Mouse (Mus musculus) forebrain, embryonic 11.5 days (tissue): ENCODE measurements around the gene Nck2. TPM values are rescaled to one million over a fixed set of nuclear protein-coding genes. Genes with fewer than 3 reads are reported as not detected.
A peak's percentile ranks its signal among the peaks of the same experiment; 100 is the strongest.

Source experiments
- ATAC-seq: fragments of 200-750 bp; cut with Nextera tagmentation; replicated peaks from 2 replicates; pipeline ENCODE4 v1.8.0; 2017; ENCODE audit warnings: moderate TSS enrichment; ENCODE audit not compliant: low FRiP score
- DNase-seq: peaks from one replicate; pipeline ENCODE4 v3.0.0-alpha.2; 2017; ENCODE audit warnings: low spot score
- H3K27ac ChIP-seq: fragments of 300-500 bp; sonication (generic); 2 replicates; pipeline ENCODE4 v1.5.1; 2014; ENCODE audit warnings: low read depth, low read length
- H3K27me3 ChIP-seq: fragments of 300-500 bp; sonication (generic); 2 replicates; pipeline ENCODE4 v1.6.1; 2014; ENCODE audit warnings: mild to moderate bottlenecking, low read length, mixed read lengths; ENCODE audit not compliant: control insufficient read depth, insufficient read depth
- H3K36me3 ChIP-seq: fragments of 300-500 bp; sonication (generic); 2 replicates; pipeline ENCODE4 v1.6.1; 2014; ENCODE audit warnings: mild to moderate bottlenecking, low read length, moderate library complexity, mixed read lengths; ENCODE audit not compliant: control insufficient read depth, insufficient read depth
- H3K4me1 ChIP-seq: fragments of 300-500 bp; sonication (generic); replicated peaks from 2 replicates; pipeline ENCODE4 v1.6.1; 2014; ENCODE audit warnings: low read length, mixed read lengths; ENCODE audit not compliant: control insufficient read depth, insufficient read depth
- H3K4me2 ChIP-seq: fragments of 300-500 bp; sonication (generic); 2 replicates; pipeline ENCODE4 v1.6.1; 2014; ENCODE audit warnings: low read depth, mild to moderate bottlenecking, low read length, moderate library complexity, mixed read lengths; ENCODE audit not compliant: severe bottlenecking
- H3K4me3 ChIP-seq: fragments of 300-500 bp; sonication (generic); 2 replicates; pipeline ENCODE4 v1.5.1; 2014; ENCODE audit warnings: low read depth, low read length
- H3K9ac ChIP-seq: fragments of 300-500 bp; sonication (generic); 2 replicates; pipeline ENCODE4 v1.6.1; 2014; ENCODE audit warnings: low read length
- H3K9me3 ChIP-seq: fragments of 300-500 bp; sonication (generic); 2 replicates; pipeline ENCODE4 v1.6.1; 2016; ENCODE audit warnings: low read length, mixed read lengths; ENCODE audit not compliant: control insufficient read depth
- WGBS: fragments of 180-500 bp; shearing (Covaris S2); extraction: QIAGEN DNeasy Blood & Tissue Kit; methylation state at CpG from one replicate; pipeline ENCODE4 v1.1.7; 2014; 5-methylcytosine and 5-hydroxymethylcytosine counted together
- polyA plus RNA-seq: library from polyadenylated mRNA; unstranded; fragments of >200 nt; fragmentation: Nextera tagmentation; extraction: Ambion mirVana; gene quantifications from 2 replicates; pipeline ENCODE4 v1.2.1, GENCODE M21; 2014

The Nck2 gene
- polyA plus RNA-seq, 1 experiment from 2014 or later = 37.8 TPM

DNA sequence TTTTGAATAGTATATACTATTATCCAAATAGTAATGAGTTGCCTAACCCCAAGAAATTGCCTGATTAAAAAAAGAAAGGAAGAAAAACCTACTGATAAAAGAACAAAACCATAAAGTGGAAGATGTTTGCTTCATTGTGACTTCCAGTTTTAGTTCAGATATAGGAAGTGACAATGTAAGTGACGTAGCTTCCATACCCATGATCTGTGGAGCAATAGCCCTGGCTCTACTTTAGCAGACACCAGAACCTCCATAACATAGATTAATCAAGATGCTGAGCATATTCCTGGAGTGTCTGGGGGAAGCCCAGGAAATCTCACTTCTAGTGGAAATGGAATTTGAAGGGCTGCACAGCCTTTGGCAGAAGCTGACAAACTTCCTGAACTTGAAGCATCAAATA, 144.6 kb downstream of the Nck2 start:
- ATAC-seq = no peak
- H3K4me1 ChIP-seq = no peaks in the 10 kb centered on the region
- no peaks in the 10 kb centered on the region for H3K36me3 ChIP-seq
- WGBS = 85% methylated on average over 1 of the region's 1 CpGs
- H3K9ac ChIP-seq = no peak overlapping the region
- no peak overlapping the region for H3K4me3 ChIP-seq
- DNase-seq = no peak
- H3K4me2 ChIP-seq = no peak overlapping the region
- no peaks in the 10 kb centered on the region for H3K9me3 ChIP-seq
- no peaks in the 10 kb centered on the region for H3K27me3 ChIP-seq
- no peak overlapping the region for H3K27ac ChIP-seq

DNA sequence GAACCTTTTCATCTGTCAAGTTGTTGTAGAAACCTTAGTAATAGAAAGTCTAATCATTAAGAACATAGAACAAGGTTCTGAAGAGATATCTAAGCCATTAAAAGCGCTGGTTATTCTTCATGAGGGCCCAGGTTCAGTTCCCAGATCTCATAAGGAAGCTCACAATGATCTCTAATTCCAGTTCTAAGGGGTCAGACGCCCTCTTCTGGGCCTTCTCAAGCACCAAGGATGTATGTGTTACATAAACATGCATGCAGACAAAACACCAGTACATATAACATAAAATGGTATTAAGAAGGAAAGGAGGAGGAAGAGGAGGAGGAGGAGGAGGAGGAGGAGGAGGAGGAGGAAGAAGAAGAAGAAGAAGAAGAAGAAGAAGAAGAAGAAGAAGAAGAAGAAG, 145.5 kb downstream of the Nck2 start:
- Histone ChIP-seq H3K4me1 (no peaks in the 10 kb centered on the region), H3K4me3 (no peak overlapping the region), H3K36me3 (no peaks in the 10 kb centered on the region), H3K4me2 (no peak overlapping the region), H3K9ac (no peak overlapping the region), H3K27me3 (no peaks in the 10 kb centered on the region), H3K9me3 (no peaks in the 10 kb centered on the region), H3K27ac (no peak overlapping the region)
- 57% methylated on average over 2 of the region's 2 CpGs for WGBS
- no peak for DNase-seq
- ATAC-seq = no peak

DNA sequence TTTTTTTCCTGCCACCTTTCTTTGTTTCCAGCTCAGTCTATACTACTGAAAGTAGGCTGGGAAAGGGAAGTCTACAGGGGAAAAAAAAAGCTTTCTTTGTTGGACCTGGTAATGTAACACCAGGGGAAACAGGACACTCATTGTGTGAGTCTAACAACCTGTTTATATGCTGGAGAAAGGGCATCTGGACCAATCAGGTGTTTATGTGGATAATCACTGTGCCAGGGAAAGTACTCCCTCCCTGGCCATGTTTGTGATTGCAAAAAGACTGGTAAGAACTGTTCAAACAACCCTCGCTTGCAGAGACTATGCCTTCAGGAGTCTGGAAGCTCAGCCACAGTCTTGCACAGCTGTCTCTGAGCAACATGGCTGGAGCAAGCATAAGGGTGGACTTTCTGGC, 146.3 kb downstream of the Nck2 start:
- H3K9ac ChIP-seq = no peak overlapping the region
- no peak overlapping the region for H3K4me3 ChIP-seq
- H3K4me2 ChIP-seq = no peak overlapping the region
- H3K9me3 ChIP-seq = no peaks in the 10 kb centered on the region
- no peak for ATAC-seq
- 65% methylated on average over 1 of the region's 1 CpGs for WGBS
- no peaks in the 10 kb centered on the region for H3K27me3 ChIP-seq
- DNase-seq = no peak
- H3K36me3 ChIP-seq = no peaks in the 10 kb centered on the region
- no peak overlapping the region for H3K27ac ChIP-seq
- no peaks in the 10 kb centered on the region for H3K4me1 ChIP-seq

DNA sequence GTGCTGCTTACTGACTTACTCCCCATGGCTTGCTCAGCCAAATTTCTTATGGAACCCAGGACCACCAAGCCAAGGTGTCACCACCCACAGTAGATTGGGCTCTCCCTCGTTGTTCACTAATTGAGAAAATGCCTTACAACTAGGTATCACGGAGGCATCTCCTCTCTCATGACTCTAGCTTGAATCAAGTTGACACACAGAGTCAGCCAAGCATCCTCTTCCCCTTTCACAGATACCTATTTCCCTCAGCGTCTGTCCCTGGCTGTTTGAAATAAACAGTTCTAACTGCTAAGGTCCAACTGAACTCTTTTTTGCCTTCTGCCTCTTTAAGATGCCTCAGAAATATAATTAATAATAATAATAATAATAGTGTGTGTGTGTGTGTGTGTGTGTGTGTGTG, 148.7 kb downstream of the Nck2 start:
- DNase-seq (no peak), ATAC-seq (no peak)
- Histone ChIP-seq H3K36me3 (no peaks in the 10 kb centered on the region), H3K9ac (no peak overlapping the region), H3K9me3 (no peaks in the 10 kb centered on the region), H3K27me3 (no peaks in the 10 kb centered on the region), H3K27ac (no peak overlapping the region), H3K4me2 (no peak overlapping the region), H3K4me1 (no peaks in the 10 kb centered on the region), H3K4me3 (no peak overlapping the region)
- 88% methylated on average over 3 of the region's 3 CpGs for WGBS

DNA sequence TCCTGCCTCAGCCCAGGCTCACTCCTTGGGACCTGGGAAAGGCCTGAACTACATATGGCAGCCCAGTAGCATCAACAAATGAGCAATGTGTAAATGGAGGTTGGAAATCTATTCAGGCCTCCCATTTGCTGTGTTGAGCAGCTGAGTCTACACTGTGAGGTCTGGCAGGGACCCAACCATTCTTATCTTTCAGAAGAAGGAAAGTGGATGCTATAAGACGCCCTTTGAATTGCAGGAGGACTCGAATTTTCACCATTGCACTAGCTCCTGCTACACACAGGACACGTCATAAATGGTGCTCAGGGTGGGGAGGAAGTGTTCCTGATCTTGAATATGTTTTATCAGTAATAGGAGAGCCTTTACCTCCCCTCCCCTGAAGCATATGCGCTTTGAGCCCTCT, 150.4 kb downstream of the Nck2 start:
- ATAC-seq = no peak
- no peaks in the 10 kb centered on the region for H3K27me3 ChIP-seq
- DNase-seq = no peak
- H3K9ac ChIP-seq = no peak overlapping the region
- no peak overlapping the region for H3K27ac ChIP-seq
- H3K9me3 ChIP-seq = no peaks in the 10 kb centered on the region
- no peaks in the 10 kb centered on the region for H3K4me1 ChIP-seq
- no peak overlapping the region for H3K4me3 ChIP-seq
- WGBS = 89% methylated on average over 4 of the region's 4 CpGs
- H3K4me2 ChIP-seq = no peak overlapping the region
- H3K36me3 ChIP-seq = no peaks in the 10 kb centered on the region

DNA sequence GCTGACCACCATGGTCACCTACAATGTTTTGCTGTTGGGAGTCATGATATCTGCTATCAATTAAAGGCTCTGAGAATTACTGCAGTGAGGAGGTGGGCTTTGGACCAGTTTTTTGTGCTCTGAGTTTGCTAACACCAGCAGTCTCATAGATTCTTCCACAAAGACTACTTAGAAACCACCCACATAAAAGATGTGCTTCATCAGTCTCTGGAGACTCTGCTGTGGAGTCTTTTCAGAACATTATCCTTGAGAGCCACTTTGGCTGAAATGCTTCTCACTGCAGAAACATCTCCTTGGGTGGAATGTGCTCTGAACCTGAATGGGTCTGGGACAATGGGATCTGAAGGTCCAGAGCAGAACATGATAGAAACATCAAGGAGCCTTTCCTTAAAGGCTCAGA, 153.4 kb downstream of the Nck2 start:
- no peaks in the 10 kb centered on the region for H3K4me1 ChIP-seq
- no peak for DNase-seq
- H3K27me3 ChIP-seq = no peaks in the 10 kb centered on the region
- H3K9me3 ChIP-seq = no peaks in the 10 kb centered on the region
- no peak for ATAC-seq
- H3K27ac ChIP-seq = no peak overlapping the region
- H3K4me3 ChIP-seq = no peak overlapping the region
- H3K36me3 ChIP-seq = no peaks in the 10 kb centered on the region
- no peak overlapping the region for H3K4me2 ChIP-seq
- no peak overlapping the region for H3K9ac ChIP-seq

DNA sequence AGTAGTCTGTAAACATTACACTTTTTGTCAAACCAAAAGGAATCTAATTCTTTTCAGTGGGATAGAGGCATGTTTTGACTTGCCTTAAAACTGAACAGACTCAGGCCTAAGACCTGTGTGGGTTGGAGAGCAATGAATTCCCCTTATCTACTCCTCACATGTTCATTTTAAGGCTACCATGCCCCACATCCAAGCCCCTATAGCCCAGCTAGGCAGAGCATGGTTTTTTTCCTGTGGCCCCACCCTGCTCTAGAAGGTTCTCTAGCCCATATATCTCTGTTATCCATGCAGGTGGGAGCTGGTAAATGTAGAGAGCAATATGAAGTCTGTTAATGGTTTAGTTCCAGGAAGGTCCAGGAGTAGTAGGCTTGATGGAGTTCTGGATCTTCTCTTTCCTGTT, 155.1 kb downstream of the Nck2 start:
- no peak for ATAC-seq
- Histone ChIP-seq H3K36me3 (no peaks in the 10 kb centered on the region), H3K4me3 (no peak overlapping the region), H3K27ac (no peak overlapping the region), H3K9ac (no peak overlapping the region), H3K4me1 (no peaks in the 10 kb centered on the region), H3K4me2 (no peak overlapping the region), H3K9me3 (no peaks in the 10 kb centered on the region), H3K27me3 (no peaks in the 10 kb centered on the region)
- no peak for DNase-seq

DNA sequence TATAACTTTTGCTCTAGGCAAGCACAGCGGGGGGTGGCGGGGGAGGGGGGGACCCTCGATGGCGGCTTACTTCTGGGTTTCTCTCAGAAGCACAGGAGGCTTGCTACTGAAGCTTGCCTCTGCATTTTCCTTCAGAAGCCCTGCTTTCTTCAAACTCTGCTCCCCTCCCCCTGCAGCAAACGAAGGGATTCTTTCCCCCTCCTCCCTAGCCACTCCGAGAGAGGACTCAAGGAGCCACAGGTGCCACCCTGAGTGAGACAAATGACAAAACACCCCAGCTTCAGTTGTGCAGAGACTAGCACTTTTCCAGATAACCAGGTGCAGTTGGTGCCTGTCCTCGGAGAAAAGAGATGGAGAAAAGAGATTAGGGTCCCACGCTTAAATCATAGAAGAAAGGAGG, 156.7 kb downstream of the Nck2 start:
- no peaks in the 10 kb centered on the region for H3K27me3 ChIP-seq
- H3K4me3 ChIP-seq = no peak overlapping the region
- H3K36me3 ChIP-seq = no peaks in the 10 kb centered on the region
- H3K4me2 ChIP-seq = no peak overlapping the region
- H3K4me1 ChIP-seq = no peaks in the 10 kb centered on the region
- H3K9ac ChIP-seq = no peak overlapping the region
- ATAC-seq (no peak), DNase-seq (no peak)
- WGBS = 51% methylated on average over 8 of the region's 8 CpGs
- no peak overlapping the region for H3K27ac ChIP-seq
- no peaks in the 10 kb centered on the region for H3K9me3 ChIP-seq

DNA sequence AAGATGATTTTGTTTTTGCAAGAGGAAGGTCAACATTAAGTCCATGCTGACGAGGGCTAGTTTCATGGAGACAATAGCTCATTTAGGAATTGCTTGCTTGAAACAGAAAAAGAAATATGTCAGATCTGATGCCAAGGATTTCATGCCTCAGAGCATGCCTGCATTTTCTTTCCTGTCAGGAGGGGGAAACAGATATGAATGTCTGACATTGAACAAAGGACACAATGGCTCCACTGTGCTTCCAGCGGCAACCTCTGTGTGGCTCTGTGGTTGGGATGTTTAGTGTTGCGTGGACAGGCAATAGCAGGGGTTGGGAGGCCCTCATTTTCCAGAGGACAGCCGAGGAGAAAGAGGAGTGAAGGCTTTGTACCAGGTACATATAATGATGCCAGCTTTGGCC, 171.6 kb downstream of the Nck2 start:
- Histone ChIP-seq H3K36me3 (no peaks in the 10 kb centered on the region), H3K4me3 (no peak overlapping the region), H3K9me3 (no peaks in the 10 kb centered on the region), H3K27me3 (no peaks in the 10 kb centered on the region), H3K27ac (no peak overlapping the region), H3K4me1 (no peaks in the 10 kb centered on the region; the same call in 1 of the 2 replicates), H3K9ac (no peak overlapping the region), H3K4me2 (no peak overlapping the region)
- 49% methylated on average over 4 of the region's 4 CpGs for WGBS
- DNase-seq = peak; percentile 51
- peak; percentile 42; the same call in 1 of the 2 replicates for ATAC-seq
